Mouse (Mus musculus) gastrocnemius, adult 2 months (tissue): ENCODE data around the gene Stap1. TPM values are rescaled to one million over a fixed set of nuclear protein-coding genes. Genes with fewer than 3 reads are reported as not detected.
A peak's percentile ranks its signal among the peaks of the same experiment; 100 is the strongest.

ENCODE experiments used
- DNase-seq: peaks from one replicate; pipeline ENCODE4 v3.0.0; 2022
- H3K27ac ChIP-seq: fragments of 200-600 bp; 2 replicates; pipeline ENCODE4 v1.8.1; 2022; ENCODE audit warnings: mild to moderate bottlenecking
- H3K4me3 ChIP-seq: fragments of 200-600 bp; 2 replicates; pipeline ENCODE4 v1.8.1; 2022; ENCODE audit warnings: mild to moderate bottlenecking, moderate library complexity
- CTCF ChIP-seq: fragments of 200-600 bp; IDR thresholded peaks from 2 replicates; pipeline ENCODE4 v1.8.1; 2022; ENCODE audit warnings: antibody characterized with exemption, mild to moderate bottlenecking, moderate library complexity
- intact Hi-C: fragments of 180-260 bp; cut with DNase I; formaldehyde crosslinking; loops from one replicate; pipeline ENCODE4 v1.15.1; 2025
- long read RNA-seq, 2 experiments: library from polyadenylated mRNA; stranded (forward); transcript quantifications; one replicate each; pipeline ENCODE4 v2.0.0; 2021
- total RNA-seq, 2 experiments: library from RNA; stranded (reverse); gene quantifications; 2 replicates each; pipeline ENCODE4 v1.2.3; 2021

The Stap1 gene
- total RNA-seq, result under 1 TPM in 1 of 2 experiments, not detected in 1; 0.18 TPM
- long read RNA-seq, experiment 1, result 0 reads
- long read RNA-seq, experiment 2, result 0 reads

GRCm38 (mm10) chr5:86071538-86071937, at the start of gene Stap1:
TSS of gene Stap1 (plus strand) at chr5:86071746.
- intact Hi-C loops, result no loop called here
- DNase-seq, result no peak
- no peak for TF ChIP-seq CTCF
- Histone ChIP-seq H3K4me3 (peak within 1 kb of the TSS; percentile 35), H3K27ac (no peak within 1 kb of the TSS)

- intact Hi-C loops, result no loop called here
- no peak overlapping the region for H3K27ac ChIP-seq
- no peak for DNase-seq
- H3K4me3 ChIP-seq, result no peak overlapping the region
- TF ChIP-seq CTCF, result no peak
Measured at GRCm38 (mm10) chr5:86029820-86030219, 41.7 kb upstream of the Stap1 start.

DNA sequence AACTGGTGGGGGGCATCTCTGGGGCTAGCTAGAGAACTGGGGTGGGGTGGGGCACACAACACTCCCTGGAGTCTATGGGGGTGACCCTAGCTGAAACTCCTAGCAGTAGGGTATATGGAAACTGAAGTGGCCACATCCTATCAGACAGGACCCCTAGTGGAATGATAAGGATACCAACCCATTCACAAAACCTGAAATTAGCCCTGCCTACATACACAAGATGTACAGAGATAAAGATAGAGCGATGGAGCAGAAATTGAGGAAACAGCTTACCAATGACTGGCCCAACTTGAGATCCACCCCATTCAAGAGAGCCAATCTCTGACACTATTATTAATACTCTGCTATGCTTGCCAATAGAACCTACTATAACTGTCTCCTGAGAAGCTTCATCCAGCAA, 8.0 kb upstream of the Stap1 start:
- TF ChIP-seq CTCF, result no peak
- intact Hi-C loops, result no loop called here
- H3K4me3 ChIP-seq, result no peak overlapping the region
- H3K27ac ChIP-seq, result no peak overlapping the region
- no peak for DNase-seq

GRCm38 (mm10) chr5:86065101-86065875, 6.3 kb upstream of the Stap1 start, which contains the start of gene Cenpc1:
TSS of gene Cenpc1 (minus strand) at chr5:86065583.
- H3K4me3 ChIP-seq, result peak within 1 kb of the TSS; percentile 97
- peak within 1 kb of the TSS; percentile 90 for H3K27ac ChIP-seq
- DNase-seq, result peak; percentile 99
- TF ChIP-seq CTCF, result no peak
- intact Hi-C loops, result no loop called here

GRCm38 (mm10) chr5:86065876-86066550, 5.5 kb upstream of the Stap1 start:
- TF ChIP-seq CTCF, result no peak
- Histone ChIP-seq H3K27ac (peak overlapping the region; percentile 86), H3K4me3 (peak overlapping the region; percentile 97)
- intact Hi-C loops, result loop anchor here (2.0 kb wide), 1 partner anchor 107 kb away; the partner anchor contains the start of gene Uba6
- DNase-seq, result no peak

- H3K27ac ChIP-seq, result peak overlapping the region; percentile 86
- peak; percentile 86 for DNase-seq
- peak; percentile 98 for TF ChIP-seq CTCF
Measured at GRCm38 (mm10) chr5:86066551-86066929, 5.0 kb upstream of the Stap1 start.

GRCm38 (mm10) chr5:86068451-86068850, 3.1 kb upstream of the Stap1 start:
- H3K4me3 ChIP-seq, result no peak overlapping the region
- intact Hi-C loops, result no loop called here
- no peak overlapping the region for H3K27ac ChIP-seq
- no peak for TF ChIP-seq CTCF
- no peak for DNase-seq

More at GRCm38 (mm10) chr5:86066551-86066929, 5.0 kb upstream of the Stap1 start:
- H3K4me3 ChIP-seq, result peak overlapping the region; percentile 97
- intact Hi-C loops, result loop anchor here (2.0 kb wide), 1 partner anchor 106 kb away; the partner anchor contains the start of gene Uba6

DNA sequence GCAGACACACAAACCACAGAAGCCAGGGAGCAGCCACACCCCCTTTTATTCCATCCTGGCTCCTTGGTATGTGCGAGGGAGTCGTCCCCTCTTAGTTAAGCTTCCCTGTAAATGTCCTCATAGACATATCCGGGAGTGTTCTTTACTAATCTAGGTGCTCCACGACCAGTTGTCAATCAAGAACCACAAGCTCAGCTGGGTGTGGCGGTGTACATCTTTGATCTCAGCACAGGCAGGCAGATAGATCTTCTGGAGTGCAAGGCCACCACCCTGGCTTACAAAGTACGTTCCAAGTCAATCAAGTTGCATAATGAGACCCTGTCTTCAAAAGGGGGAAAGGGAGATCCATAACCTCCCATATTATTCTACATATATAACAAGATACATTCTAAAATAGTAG, 2.4 kb upstream of the Stap1 start:
- DNase-seq, result no peak

GRCm38 (mm10) chr5:86072756-86073386, 1.3 kb downstream of the Stap1 start:
- no peak for TF ChIP-seq CTCF
- H3K4me3 ChIP-seq, result no peak overlapping the region
- no peak for DNase-seq
- intact Hi-C loops, result no loop called here
- no peak overlapping the region for H3K27ac ChIP-seq

More for the DNA sequence above, 2.4 kb upstream of the Stap1 start:
- no peak overlapping the region for H3K27ac ChIP-seq
- TF ChIP-seq CTCF, result no peak
- intact Hi-C loops, result no loop called here
- no peak overlapping the region for H3K4me3 ChIP-seq

GRCm38 (mm10) chr5:86078720-86079334, 7.3 kb downstream of the Stap1 start:
- no peak overlapping the region for H3K27ac ChIP-seq
- no peak for TF ChIP-seq CTCF
- intact Hi-C loops, result no loop called here

DNA sequence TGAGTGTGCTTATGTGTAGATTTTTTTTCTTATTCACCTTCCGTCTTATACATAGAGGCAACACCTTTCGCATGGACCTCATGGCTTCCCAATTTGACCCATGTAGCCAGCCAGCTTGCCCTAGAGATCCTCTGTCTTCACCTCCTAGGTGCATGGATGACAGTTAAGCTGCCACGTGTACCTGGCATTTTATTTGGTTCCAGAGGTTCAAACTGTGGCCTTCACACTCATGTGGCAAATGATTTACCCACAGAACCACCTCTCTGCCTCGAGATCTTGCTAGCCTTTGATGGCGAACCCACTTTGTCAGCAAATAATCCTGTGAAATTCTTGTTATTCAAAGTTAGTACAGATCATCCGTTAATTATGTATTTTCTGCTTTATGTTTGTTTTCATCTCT, 12.4 kb downstream of the Stap1 start:
- DNase-seq, result no peak
- intact Hi-C loops, result no loop called here
- H3K4me3 ChIP-seq, result no peak overlapping the region

More at GRCm38 (mm10) chr5:86078720-86079334, 7.3 kb downstream of the Stap1 start:
- H3K4me3 ChIP-seq, result no peak overlapping the region
- DNase-seq, result no peak

DNA sequence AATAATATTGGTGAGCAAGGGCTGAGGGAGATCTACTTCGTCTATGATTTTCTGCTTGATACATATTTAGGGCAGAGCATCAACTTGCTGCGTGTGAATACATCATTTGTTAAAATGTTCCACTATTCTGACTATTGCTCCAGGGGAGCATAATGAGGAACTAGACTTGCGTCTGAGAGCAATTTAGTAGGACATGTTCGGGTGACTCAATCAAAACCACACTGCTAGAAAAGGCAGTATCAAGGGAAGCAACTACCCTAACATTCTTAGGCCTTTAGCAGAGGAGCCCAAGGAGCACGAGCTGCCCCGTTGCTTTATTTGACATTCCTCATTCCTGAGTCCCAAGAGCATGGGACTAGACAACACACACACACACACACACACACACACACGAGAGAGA, 13.4 kb downstream of the Stap1 start:
- H3K27ac ChIP-seq, result no peak overlapping the region
- intact Hi-C loops, result no loop called here
- no peak for TF ChIP-seq CTCF
- H3K4me3 ChIP-seq, result no peak overlapping the region
- DNase-seq, result no peak

More for the DNA sequence above, 12.4 kb downstream of the Stap1 start:
- H3K27ac ChIP-seq, result no peak overlapping the region
- TF ChIP-seq CTCF, result no peak
